Mouse (Mus musculus) liver, postnatal 0 days (tissue): ENCODE results near the gene Spocd1. TPM values are rescaled to one million over a fixed set of nuclear protein-coding genes. Genes with fewer than 3 reads are reported as not detected.
"Not testable (repeated sequence)": the region's sequence is repeated elsewhere in the genome, so short reads cannot be mapped to it uniquely, and the experiment has no call there.

Source experiments
- ATAC-seq: fragments of 200-750 bp; cut with Nextera tagmentation; 2 replicates; pipeline ENCODE4 v1.8.0; 2017; ENCODE audit warnings: mild to moderate bottlenecking, moderate library complexity
- DNase-seq: peaks from one replicate; pipeline ENCODE4 v3.0.0-alpha.2; 2016
- H3K27ac ChIP-seq: fragments of 300-500 bp; sonication (generic); 2 replicates; pipeline ENCODE4 v1.5.1; 2014; ENCODE audit warnings: antibody characterized with exemption, moderate library complexity, mild to moderate bottlenecking, low read depth
- H3K27me3 ChIP-seq: fragments of 300-500 bp; sonication (generic); 2 replicates; pipeline ENCODE4 v1.6.1; 2014; ENCODE audit warnings: low read length, control low read depth, mixed read lengths; ENCODE audit not compliant: insufficient read depth
- H3K36me3 ChIP-seq: fragments of 300-500 bp; sonication (generic); replicated peaks from 2 replicates; pipeline ENCODE4 v1.6.1; 2014; ENCODE audit warnings: mild to moderate bottlenecking, control low read depth, low read length, moderate library complexity, mixed read lengths; ENCODE audit not compliant: insufficient read depth
- H3K4me1 ChIP-seq: fragments of 300-500 bp; sonication (generic); 2 replicates; pipeline ENCODE4 v1.6.1; 2014; ENCODE audit warnings: antibody characterized with exemption, mild to moderate bottlenecking, control low read depth; ENCODE audit not compliant: insufficient read depth
- H3K4me2 ChIP-seq: fragments of 300-500 bp; sonication (generic); 2 replicates; pipeline ENCODE4 v1.6.1; 2014; ENCODE audit warnings: low read depth, mild to moderate bottlenecking, low read length, moderate library complexity, mixed read lengths
- H3K4me3 ChIP-seq: fragments of 300-500 bp; sonication (generic); 2 replicates; pipeline ENCODE4 v1.5.1; 2014; ENCODE audit warnings: low read depth, low read length
- H3K9ac ChIP-seq: fragments of 300-500 bp; sonication (generic); replicated peaks from 2 replicates; pipeline ENCODE4 v1.6.1; 2014; ENCODE audit warnings: mild to moderate bottlenecking, moderate library complexity
- H3K9me3 ChIP-seq: fragments of 300-500 bp; sonication (generic); 2 replicates; pipeline ENCODE4 v1.6.1; 2016; ENCODE audit warnings: mild to moderate bottlenecking, control low read depth, low read length, mixed read lengths
- CTCF ChIP-seq: sonication (generic); IDR thresholded peaks from 2 replicates; pipeline ENCODE4 v1.5.1; 2016; ENCODE audit warnings: antibody characterized with exemption, low read depth
- EP300 ChIP-seq: IDR thresholded peaks from 2 replicates; pipeline ENCODE4 v1.6.1; 2016; ENCODE audit warnings: antibody characterized with exemption, low read depth, mild to moderate bottlenecking
- WGBS: fragments of 180-500 bp; shearing (Covaris S2); extraction: QIAGEN DNeasy Blood & Tissue Kit; methylation state at CpG from one replicate; pipeline ENCODE4 v1.1.7; 2014; ENCODE audit not compliant: insufficient replicate concordance; 5-methylcytosine and 5-hydroxymethylcytosine counted together
- polyA plus RNA-seq: library from polyadenylated mRNA; unstranded; fragments of >200 nt; fragmentation: Nextera tagmentation; extraction: Ambion mirVana; gene quantifications from 2 replicates; pipeline ENCODE4 v1.2.1, GENCODE M21; 2015

Spocd1 gene
- polyA plus RNA-seq, 1 experiment from 2014 or later = not detected

DNA sequence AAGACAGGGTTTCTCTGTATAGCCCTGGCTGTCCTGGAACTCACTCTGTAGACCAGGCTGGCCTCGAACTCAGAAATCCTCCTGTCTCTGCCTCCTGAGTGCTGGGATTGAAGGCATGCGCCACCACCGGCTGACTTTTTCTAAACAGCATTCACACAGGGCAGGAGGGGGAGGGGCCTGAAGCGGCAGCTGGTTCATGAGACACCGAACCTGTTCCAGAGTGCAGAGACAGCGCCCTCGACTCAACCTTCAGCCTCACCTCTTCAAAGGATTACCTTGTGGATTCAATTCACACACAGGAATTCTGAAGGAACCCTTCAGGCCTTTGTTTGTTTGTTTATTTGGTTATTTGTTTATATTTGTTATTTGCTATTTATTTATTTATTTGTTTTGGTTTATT lies 39.0 kb upstream of the Spocd1 start:
- Histone ChIP-seq H3K4me1 (no peaks in the 10 kb centered on the region), H3K4me3 (no peak overlapping the region), H3K9ac (no peak overlapping the region), H3K36me3 (no peaks in the 10 kb centered on the region), H3K4me2 (no peak overlapping the region), H3K9me3 (no peaks in the 10 kb centered on the region), H3K27me3 (no peaks in the 10 kb centered on the region), H3K27ac (no peak overlapping the region)
- DNase-seq = no peak
- 81% methylated on average over 7 of the region's 7 CpGs for WGBS
- ATAC-seq = no peak
- TF ChIP-seq CTCF (no peak), EP300 (no peak)

DNA sequence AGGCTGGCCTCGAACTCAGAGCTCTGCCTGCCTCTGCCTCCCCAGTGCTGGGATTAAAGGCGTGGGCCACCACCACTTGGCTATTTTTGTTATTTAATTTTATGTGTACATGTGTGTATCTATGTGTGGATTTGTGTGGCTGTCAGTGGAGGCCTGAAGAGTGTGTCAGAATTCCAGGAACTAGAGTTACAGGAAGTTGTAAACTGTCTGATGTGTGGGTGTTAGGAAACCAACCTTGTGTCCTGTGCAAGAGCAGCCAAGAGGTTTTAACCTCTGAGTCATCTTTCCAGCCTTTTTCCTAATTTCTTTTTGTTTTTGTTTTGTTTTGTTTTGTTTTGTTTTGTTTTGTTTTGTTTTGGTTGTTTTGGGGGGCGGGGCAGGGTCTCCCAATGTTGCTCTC lies 34.2 kb upstream of the Spocd1 start:
- no peaks in the 10 kb centered on the region for H3K9me3 ChIP-seq
- no peak overlapping the region for H3K4me3 ChIP-seq
- no peak overlapping the region for H3K27ac ChIP-seq
- ATAC-seq (no peak), DNase-seq (no peak)
- TF ChIP-seq EP300 (no peak), CTCF (no peak)
- H3K4me2 ChIP-seq = no peak overlapping the region
- no peaks in the 10 kb centered on the region for H3K27me3 ChIP-seq
- no peaks in the 10 kb centered on the region for H3K36me3 ChIP-seq
- no peaks in the 10 kb centered on the region for H3K4me1 ChIP-seq
- no peak overlapping the region for H3K9ac ChIP-seq
- WGBS = 79% methylated on average over 3 of the region's 3 CpGs

GRCm38 (mm10) chr4:129898815-129899214 lies 30.2 kb upstream of the Spocd1 start:
- H3K9ac ChIP-seq, H3K27me3 ChIP-seq, H3K36me3 ChIP-seq, DNase-seq, H3K4me3 ChIP-seq, H3K4me1 ChIP-seq, H3K27ac ChIP-seq, H3K9me3 ChIP-seq, ATAC-seq, H3K4me2 ChIP-seq: not testable (repeated sequence)
- 88% methylated on average over 18 of the region's 18 CpGs for WGBS

DNA sequence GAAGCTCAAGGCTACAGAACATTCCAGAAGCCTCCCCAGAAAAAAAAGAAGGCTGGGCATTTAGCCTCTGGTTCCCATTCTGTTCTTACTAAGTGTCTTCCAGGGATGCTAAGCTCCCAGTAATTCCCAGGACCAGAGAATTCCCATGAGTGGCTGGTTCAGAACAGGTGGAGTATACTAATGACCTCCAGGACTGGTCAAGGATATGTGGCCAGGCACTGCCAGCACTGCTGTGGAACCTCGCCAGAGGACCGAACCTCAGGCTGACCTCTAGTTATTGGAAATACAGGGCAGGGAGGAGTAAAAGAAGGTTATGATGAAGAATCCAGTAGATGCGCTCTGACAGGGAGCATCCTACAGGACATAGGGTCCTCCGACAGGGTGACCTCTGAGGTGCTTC lies 26.7 kb upstream of the Spocd1 start:
- H3K4me1 ChIP-seq = no peaks in the 10 kb centered on the region
- no peaks in the 10 kb centered on the region for H3K27me3 ChIP-seq
- no peak overlapping the region for H3K4me3 ChIP-seq
- no peak overlapping the region for H3K9ac ChIP-seq
- no peak overlapping the region for H3K4me2 ChIP-seq
- 71% methylated on average over 4 of the region's 4 CpGs for WGBS
- ATAC-seq (no peak), DNase-seq (no peak)
- no peak overlapping the region for H3K27ac ChIP-seq
- TF ChIP-seq EP300 = no peak
- no peak for TF ChIP-seq CTCF
- no peaks in the 10 kb centered on the region for H3K9me3 ChIP-seq
- H3K36me3 ChIP-seq = no peaks in the 10 kb centered on the region

GRCm38 (mm10) chr4:129903577-129903976 lies 25.5 kb upstream of the Spocd1 start:
- Histone ChIP-seq H3K9me3 (no peaks in the 10 kb centered on the region), H3K4me2 (no peak overlapping the region), H3K27me3 (no peaks in the 10 kb centered on the region), H3K27ac (no peak overlapping the region; the same call in 1 of the 2 replicates), H3K9ac (no peak overlapping the region), H3K4me1 (no peaks in the 10 kb centered on the region), H3K4me3 (no peak overlapping the region), H3K36me3 (no peaks in the 10 kb centered on the region)
- TF ChIP-seq CTCF (no peak), EP300 (no peak)
- DNase-seq = no peak
- ATAC-seq = no peak
- WGBS = 54% methylated on average over 3 of the region's 3 CpGs

GRCm38 (mm10) chr4:129905032-129905431 lies 24.0 kb upstream of the Spocd1 start:
- Histone ChIP-seq H3K9me3 (no peaks in the 10 kb centered on the region), H3K27me3 (no peaks in the 10 kb centered on the region), H3K4me1 (0 out of 2 replicates have a peak, but pooled peaks cover 7% of the 10 kb centered on the region), H3K9ac (no peak overlapping the region), H3K36me3 (no peaks in the 10 kb centered on the region), H3K27ac (no peak overlapping the region), H3K4me3 (no peak overlapping the region), H3K4me2 (no peak overlapping the region)
- ATAC-seq (peak; percentile 61; the same call in 1 of the 2 replicates), DNase-seq (no peak)
- no peak for TF ChIP-seq CTCF
- TF ChIP-seq EP300 = no peak
- 70% methylated on average over 3 of the region's 3 CpGs for WGBS

DNA sequence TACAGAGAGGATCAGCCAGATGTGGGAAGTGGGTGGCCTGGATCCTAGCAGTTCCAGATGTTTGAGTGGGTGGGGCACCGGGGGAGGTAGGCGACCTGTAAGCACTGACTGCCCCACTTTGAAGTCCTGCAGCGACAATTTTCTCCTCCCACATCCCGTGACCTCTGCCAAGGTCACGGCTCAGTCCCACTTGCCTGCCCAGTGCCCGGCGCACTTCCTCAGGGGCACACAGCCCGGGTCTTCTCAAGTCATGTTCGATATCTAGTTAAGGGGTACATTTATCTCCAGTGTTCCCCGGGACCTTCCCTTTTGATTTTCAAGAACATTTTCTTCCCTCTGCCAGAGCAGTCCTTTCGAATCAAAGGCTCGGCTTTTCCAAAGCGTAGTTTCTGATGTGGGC lies 23.0 kb upstream of the Spocd1 start:
- no peak for ATAC-seq
- H3K36me3 ChIP-seq = no peaks in the 10 kb centered on the region
- H3K4me3 ChIP-seq = no peak overlapping the region
- 68% methylated on average over 13 of the region's 13 CpGs for WGBS
- H3K27ac ChIP-seq = no peak overlapping the region
- 0 out of 2 replicates have a peak, but pooled peaks cover 7% of the 10 kb centered on the region for H3K4me1 ChIP-seq
- no peak overlapping the region for H3K4me2 ChIP-seq
- no peak overlapping the region for H3K9ac ChIP-seq
- H3K9me3 ChIP-seq = no peaks in the 10 kb centered on the region
- no peaks in the 10 kb centered on the region for H3K27me3 ChIP-seq
- TF ChIP-seq CTCF (no peak), EP300 (no peak)
- DNase-seq = no peak
